Mouse (Mus musculus) lung, embryonic 16.5 days (tissue): ENCODE measurements around the gene Sult1c1. TPM values are rescaled to one million over a fixed set of nuclear protein-coding genes. Genes with fewer than 3 reads are reported as not detected.
"Not testable (repeated sequence)": the region's sequence is repeated elsewhere in the genome, so short reads cannot be mapped to it uniquely, and the experiment has no call there.

Experiments used
- ATAC-seq: fragments of 200-750 bp; cut with Nextera tagmentation; 2 replicates; pipeline ENCODE4 v1.8.0; 2017; ENCODE audit warnings: low read depth, mild to moderate bottlenecking, moderate library complexity
- H3K27ac ChIP-seq: fragments of 300-500 bp; sonication (generic); 2 replicates; pipeline ENCODE4 v1.5.1; 2014; ENCODE audit warnings: mild to moderate bottlenecking, control low read depth, low read length
- H3K27me3 ChIP-seq: fragments of 300-500 bp; sonication (generic); 2 replicates; pipeline ENCODE4 v1.6.1; 2014; ENCODE audit warnings: low read depth, low read length, mixed read lengths; ENCODE audit not compliant: control insufficient read depth, insufficient read depth
- H3K36me3 ChIP-seq: fragments of 300-500 bp; sonication (generic); 2 replicates; pipeline ENCODE4 v1.6.1; 2014; ENCODE audit warnings: low read length; ENCODE audit not compliant: control insufficient read depth, insufficient read depth
- H3K4me1 ChIP-seq: fragments of 300-500 bp; sonication (generic); replicated peaks from 2 replicates; pipeline ENCODE4 v1.6.1; 2014; ENCODE audit warnings: low read length, mixed read lengths; ENCODE audit not compliant: control insufficient read depth, insufficient read depth
- H3K4me2 ChIP-seq: fragments of 300-500 bp; sonication (generic); 2 replicates; pipeline ENCODE4 v1.6.1; 2014; ENCODE audit warnings: low read depth, low read length, control low read depth
- H3K4me3 ChIP-seq: fragments of 300-500 bp; sonication (generic); 2 replicates; pipeline ENCODE4 v1.5.1; 2014; ENCODE audit warnings: mild to moderate bottlenecking, low read length, control low read depth
- H3K9ac ChIP-seq: fragments of 300-500 bp; sonication (generic); 2 replicates; pipeline ENCODE4 v1.6.1; 2014; ENCODE audit warnings: low read length, control low read depth
- H3K9me3 ChIP-seq: fragments of 300-500 bp; sonication (generic); 2 replicates; pipeline ENCODE4 v1.6.1; 2016; ENCODE audit warnings: low read length; ENCODE audit not compliant: control insufficient read depth
- WGBS: fragments of 180-500 bp; shearing (Covaris S2); extraction: QIAGEN DNeasy Blood & Tissue Kit; methylation state at CpG from one replicate; pipeline ENCODE4 v1.1.7; 2014; 5-methylcytosine and 5-hydroxymethylcytosine counted together
- polyA plus RNA-seq: library from polyadenylated mRNA; unstranded; fragments of >200 nt; fragmentation: Nextera tagmentation; extraction: Ambion mirVana; gene quantifications from 2 replicates; pipeline ENCODE4 v1.2.1, GENCODE M21; 2015

Gene Sult1c1
- not detected in 2 replicates for polyA plus RNA-seq

- H3K27ac ChIP-seq: no peak within 1 kb of the TSS
- H3K9ac ChIP-seq: no peak within 1 kb of the TSS
- no peak for ATAC-seq
- WGBS: 81% methylated on average over 6 of the region's 6 CpGs
- H3K9me3 ChIP-seq: no peaks in the 10 kb centered on the region; the same call in 1 of the 2 replicates
- H3K4me1 ChIP-seq: no peaks in the 10 kb centered on the region
- H3K4me2 ChIP-seq: no peak within 1 kb of the TSS
- H3K27me3 ChIP-seq: no peaks in the 10 kb centered on the region
- no peak within 1 kb of the TSS for H3K4me3 ChIP-seq
- H3K36me3 ChIP-seq: no peaks in the 10 kb centered on the region
Measured at GRCm38 (mm10) chr17:53990574-53990973, at the start of gene Sult1c1. Gene Sult1c1, minus strand, starts transcription at chr17:53990674.

- Histone ChIP-seq H3K36me3 (no peaks in the 10 kb centered on the region), H3K27ac (no peak overlapping the region), H3K9ac (no peak overlapping the region), H3K27me3 (no peaks in the 10 kb centered on the region), H3K4me1 (no peaks in the 10 kb centered on the region), H3K4me2 (no peak overlapping the region), H3K4me3 (no peak overlapping the region), H3K9me3 (no peaks in the 10 kb centered on the region)
- 16% methylated on average over 1 of the region's 1 CpGs for WGBS
- no peak for ATAC-seq
Measured at GRCm38 (mm10) chr17:54014204-54014603, 23.7 kb upstream of the Sult1c1 start.

GRCm38 (mm10) chr17:54011196-54011595 lies 20.7 kb upstream of the Sult1c1 start:
- no peaks in the 10 kb centered on the region for H3K4me1 ChIP-seq
- H3K27ac ChIP-seq: no peak overlapping the region
- no peak overlapping the region for H3K9ac ChIP-seq
- no peaks in the 10 kb centered on the region for H3K27me3 ChIP-seq
- H3K36me3 ChIP-seq: no peaks in the 10 kb centered on the region
- no peak overlapping the region for H3K4me3 ChIP-seq
- no peaks in the 10 kb centered on the region for H3K9me3 ChIP-seq
- H3K4me2 ChIP-seq: no peak overlapping the region
- no peak for ATAC-seq

GRCm38 (mm10) chr17:54010536-54010935 lies 20.1 kb upstream of the Sult1c1 start:
- not testable (repeated sequence) for H3K4me3 ChIP-seq, H3K27me3 ChIP-seq, H3K4me2 ChIP-seq, H3K9ac ChIP-seq, H3K4me1 ChIP-seq, ATAC-seq, H3K36me3 ChIP-seq, H3K9me3 ChIP-seq, H3K27ac ChIP-seq
- WGBS: 74% methylated on average over 1 of the region's 1 CpGs

- H3K27me3 ChIP-seq: no peaks in the 10 kb centered on the region
- ATAC-seq: no peak
- no peak overlapping the region for H3K27ac ChIP-seq
- H3K4me2 ChIP-seq: no peak overlapping the region
- no peaks in the 10 kb centered on the region for H3K36me3 ChIP-seq
- no peak overlapping the region for H3K4me3 ChIP-seq
- no peak overlapping the region for H3K9ac ChIP-seq
- WGBS: 71% methylated on average over 4 of the region's 4 CpGs
- H3K9me3 ChIP-seq: no peaks in the 10 kb centered on the region
- H3K4me1 ChIP-seq: no peaks in the 10 kb centered on the region
Measured at GRCm38 (mm10) chr17:54003522-54003921, 13.0 kb upstream of the Sult1c1 start.

GRCm38 (mm10) chr17:53973606-53974005 lies 16.9 kb downstream of the Sult1c1 start:
- Histone ChIP-seq H3K9ac (no peak overlapping the region), H3K9me3 (no peaks in the 10 kb centered on the region), H3K4me2 (no peak overlapping the region), H3K36me3 (no peaks in the 10 kb centered on the region), H3K27ac (no peak overlapping the region), H3K27me3 (no peaks in the 10 kb centered on the region), H3K4me3 (no peak overlapping the region), H3K4me1 (no peaks in the 10 kb centered on the region)
- WGBS: 80% methylated on average over 4 of the region's 4 CpGs
- ATAC-seq: no peak

- no peak for ATAC-seq
- no peak overlapping the region for H3K4me3 ChIP-seq
Measured at GRCm38 (mm10) chr17:53941569-53942162, 48.8 kb downstream of the Sult1c1 start.

GRCm38 (mm10) chr17:53940726-53941125 lies 49.7 kb downstream of the Sult1c1 start:
- H3K27ac ChIP-seq: no peak overlapping the region
- H3K36me3 ChIP-seq: no peaks in the 10 kb centered on the region
- no peaks in the 10 kb centered on the region for H3K27me3 ChIP-seq
- H3K4me3 ChIP-seq: no peak overlapping the region
- H3K9me3 ChIP-seq: no peaks in the 10 kb centered on the region
- no peaks in the 10 kb centered on the region for H3K4me1 ChIP-seq
- no peak overlapping the region for H3K9ac ChIP-seq
- no peak for ATAC-seq
- WGBS: 83% methylated on average over 8 of the region's 8 CpGs
- H3K4me2 ChIP-seq: no peak overlapping the region

More at GRCm38 (mm10) chr17:53941569-53942162, 48.8 kb downstream of the Sult1c1 start:
- no peak overlapping the region for H3K9ac ChIP-seq
- H3K27ac ChIP-seq: no peak overlapping the region
- H3K4me2 ChIP-seq: no peak overlapping the region
- WGBS: 87% methylated on average over 19 of the region's 19 CpGs
- H3K4me1 ChIP-seq: no peaks in the 10 kb centered on the region
- H3K36me3 ChIP-seq: no peaks in the 10 kb centered on the region
- no peaks in the 10 kb centered on the region for H3K9me3 ChIP-seq
- no peaks in the 10 kb centered on the region for H3K27me3 ChIP-seq
